Mouse (Mus musculus): ENCODE measurements around the gene Psme1.

The Psme1 gene

GRCm38 (mm10) chr14:55584702-55585565, 7.0 kb downstream of the Psme1 start, which contains the start of gene Emc9:
Emc9 (minus strand) TSS chr14:55585302.
- TF ChIP-seq GATA4 (IDR thresholded peaks at IDR 0.05; ENCODE audit: insufficient replicate concordance, low read length), result peak; percentile 24; the same call in 1 of the 2 replicates

GRCm38 (mm10) chr14:55585566-55585960, 7.6 kb downstream of the Psme1 start:
- peak; percentile 77; the same call in 1 of the 2 replicates for TF ChIP-seq GATA4 (IDR thresholded peaks at IDR 0.05; ENCODE audit: insufficient replicate concordance, low read length)

- TF ChIP-seq GATA4 (IDR thresholded peaks at IDR 0.05; ENCODE audit: insufficient replicate concordance, low read length), result no peak
These were observed 8.2 kb downstream of the Psme1 start for GRCm38 (mm10) chr14:55586149-55586548.

- TF ChIP-seq GATA4 (IDR thresholded peaks at IDR 0.05; ENCODE audit: insufficient replicate concordance, low read length), result no peak
These were observed 11.3 kb downstream of the Psme1 start for GRCm38 (mm10) chr14:55589271-55589670.

- no peak for TF ChIP-seq GATA4 (IDR thresholded peaks at IDR 0.05; ENCODE audit: insufficient replicate concordance, low read length)
These were observed 12.0 kb downstream of the Psme1 start for GRCm38 (mm10) chr14:55589771-55590448.

- TF ChIP-seq GATA4 (IDR thresholded peaks at IDR 0.05; ENCODE audit: insufficient replicate concordance, low read length), result no peak
These were observed 12.9 kb downstream of the Psme1 start, which contains the start of gene Psme2 for GRCm38 (mm10) chr14:55590748-55591330. Psme2 (minus strand) TSS chr14:55591113.

- TF ChIP-seq GATA4 (IDR thresholded peaks at IDR 0.05; ENCODE audit: insufficient replicate concordance, low read length), result peak; percentile 14; the same call in 1 of the 2 replicates
These were observed 13.5 kb downstream of the Psme1 start, which contains the start of gene Rnf31 for GRCm38 (mm10) chr14:55591331-55591891. Rnf31 (plus strand) TSS chr14:55591708.

- no peak for TF ChIP-seq GATA4 (IDR thresholded peaks at IDR 0.05; ENCODE audit: insufficient replicate concordance, low read length)
These were observed 14.3 kb downstream of the Psme1 start for GRCm38 (mm10) chr14:55592226-55592625.

GRCm38 (mm10) chr14:55596036-55596690, 18.2 kb downstream of the Psme1 start:
- no peak for TF ChIP-seq GATA4 (IDR thresholded peaks at IDR 0.05; ENCODE audit: insufficient replicate concordance, low read length)

- TF ChIP-seq GATA4 (IDR thresholded peaks at IDR 0.05; ENCODE audit: insufficient replicate concordance, low read length), result no peak
These were observed 20.8 kb downstream of the Psme1 start for GRCm38 (mm10) chr14:55598521-55599390.

- no peak for TF ChIP-seq GATA4 (IDR thresholded peaks at IDR 0.05; ENCODE audit: insufficient replicate concordance, low read length)
These were observed 25.3 kb downstream of the Psme1 start, which contains the start of gene Irf9 for GRCm38 (mm10) chr14:55603271-55603632. Irf9 (plus strand) TSS chr14:55603571.

GRCm38 (mm10) chr14:55603633-55604576, 26.0 kb downstream of the Psme1 start:
- TF ChIP-seq GATA4 (IDR thresholded peaks at IDR 0.05; ENCODE audit: insufficient replicate concordance, low read length), result peak; percentile 93

GRCm38 (mm10) chr14:55604823-55605222, 26.9 kb downstream of the Psme1 start:
- no peak for TF ChIP-seq GATA4 (IDR thresholded peaks at IDR 0.05; ENCODE audit: insufficient replicate concordance, low read length)

Measured in liver, adult (tissue).